Mouse (Mus musculus) urinary bladder, adult 2 months (tissue): ENCODE measurements at regions not wholly inside any gene's neighbourhood (a gene's known extent, or its start where the extent isn't known, plus 50 kb on each side); places are given as distances from the start of the nearest gene placed in this dataset.
"Not testable (repeated sequence)": the region's sequence is repeated elsewhere in the genome, so short reads cannot be mapped to it uniquely, and the experiment has no call there.

Source experiments
- DNase-seq: peaks from one replicate; pipeline ENCODE4 v3.0.0; 2022; ENCODE audit warnings: low spot score

- no peak for DNase-seq
These were observed 116.8 kb upstream of the Mettl4 start for GRCm38 (mm10) chr17:94866630-94867029.

GRCm38 (mm10) chr17:94864531-94865318 lies 114.9 kb upstream of the Mettl4 start:
- DNase-seq = peak; percentile 51

- DNase-seq = not testable (repeated sequence)
These were observed 104.9 kb upstream of the Mettl4 start for GRCm38 (mm10) chr17:94854698-94855097.

GRCm38 (mm10) chr17:94834446-94835117 lies 84.8 kb upstream of the Mettl4 start:
- peak; percentile 58 for DNase-seq

- DNase-seq = not testable (repeated sequence)
These were observed 84.2 kb upstream of the Mettl4 start for GRCm38 (mm10) chr17:94834067-94834445.

GRCm38 (mm10) chr17:94826415-94826814 lies 76.6 kb upstream of the Mettl4 start:
- not testable (repeated sequence) for DNase-seq

GRCm38 (mm10) chr17:94808758-94809157 lies 58.9 kb upstream of the Mettl4 start:
- DNase-seq = no peak
